Mouse (Mus musculus) liver, adult 2 months (tissue): ENCODE results near the gene Il1r1.

ENCODE experiments used
- CTCF ChIP-seq: fragments of 200-500 bp; IDR thresholded peaks from 2 replicates; pipeline ENCODE4 v1.5.1; 2011; ENCODE audit warnings: low read depth, low read length, control low read depth
- POLR2A ChIP-seq: fragments of 200-500 bp; IDR thresholded peaks from 2 replicates; pipeline ENCODE4 v1.6.1; 2011; ENCODE audit warnings: low read length, control low read depth; ENCODE audit not compliant: insufficient read depth; ENCODE audit errors: extremely low read depth

DNA sequence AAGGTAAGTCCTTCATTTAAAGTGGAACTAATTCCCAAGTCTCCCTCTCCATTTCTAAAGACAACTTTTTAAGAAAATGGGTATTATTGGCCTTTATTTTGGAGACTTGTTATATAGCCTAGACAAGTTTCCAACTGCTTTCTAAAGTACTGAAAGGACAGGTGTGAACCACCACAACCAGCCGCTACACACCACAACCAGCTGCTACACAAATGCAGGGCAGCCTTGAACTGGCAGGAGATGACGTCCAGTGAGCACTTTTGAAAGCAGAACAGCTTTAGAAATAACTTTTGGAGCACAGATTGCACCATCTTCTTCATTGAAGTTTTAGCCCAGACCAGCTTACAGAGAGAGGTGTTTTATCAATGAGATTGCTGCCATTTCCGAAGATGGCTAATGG, 102.7 kb downstream of the Il1r1 start:
- TF ChIP-seq CTCF: no peak
- no peak for TF ChIP-seq POLR2A
